Mouse (Mus musculus) bone marrow macrophage, adult 2 months (primary cell): ENCODE data around the gene Mbd5. TPM values are rescaled to one million over a fixed set of nuclear protein-coding genes. Genes with fewer than 3 reads are reported as not detected.

Experiments used
- H3K27ac ChIP-seq: 2 replicates; pipeline ENCODE4 v1.5.1; 2012; ENCODE audit warnings: low read depth, low read length; ENCODE audit not compliant: insufficient read depth
- H3K4me1 ChIP-seq: 2 replicates; pipeline ENCODE4 v1.6.1; 2012; ENCODE audit warnings: low read length; ENCODE audit not compliant: control insufficient read depth, insufficient read depth
- H3K4me3 ChIP-seq: 2 replicates; pipeline ENCODE4 v1.5.1; 2012; ENCODE audit warnings: mild to moderate bottlenecking, low read length, moderate library complexity; ENCODE audit not compliant: insufficient read depth
- CTCF ChIP-seq: IDR thresholded peaks from 2 replicates; pipeline ENCODE4 v1.5.1; 2012; ENCODE audit warnings: low read depth, mild to moderate bottlenecking, low read length, moderate library complexity
- POLR2A ChIP-seq: IDR thresholded peaks from 2 replicates; pipeline ENCODE4 v1.6.1; 2012; ENCODE audit warnings: mild to moderate bottlenecking, low read depth, low read length, borderline replicate concordance
- polyA plus RNA-seq: library from polyadenylated mRNA; stranded (reverse); fragments of >200 nt; gene quantifications from 2 replicates; pipeline ENCODE4 v1.2.4, GENCODE M21; 2012; ENCODE audit not compliant: missing spikeins, insufficient read depth, insufficient read length

Gene Mbd5
- polyA plus RNA-seq, 1 experiment, result 20.6 TPM

DNA sequence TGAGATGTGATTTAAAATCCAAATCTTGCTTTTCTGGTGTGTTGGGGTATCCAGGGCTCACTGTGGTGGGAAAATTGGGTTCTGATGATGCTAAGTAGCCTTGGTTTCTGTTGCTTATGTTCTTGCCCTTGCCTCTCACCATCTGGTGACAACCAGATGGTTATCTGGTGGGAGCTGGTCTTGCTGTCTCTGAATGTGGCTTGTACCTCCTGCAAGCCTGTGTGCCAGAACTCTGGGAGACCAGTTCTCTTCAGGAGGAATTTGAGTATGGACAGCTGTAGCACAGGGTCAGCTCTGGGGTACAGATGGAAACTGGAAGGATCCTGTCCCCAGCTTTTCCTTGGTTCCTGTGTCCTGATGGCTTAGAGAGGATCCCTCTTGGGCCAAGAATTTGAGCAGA is 280.4 kb downstream of the Mbd5 start:
- H3K27ac ChIP-seq, result no peak overlapping the region
- TF ChIP-seq CTCF, result no peak
- TF ChIP-seq POLR2A, result no peak
- H3K4me1 ChIP-seq, result peaks cover 3% of the 10 kb centered on the region; the same call in 1 of the 2 replicates
- H3K4me3 ChIP-seq, result no peak overlapping the region

DNA sequence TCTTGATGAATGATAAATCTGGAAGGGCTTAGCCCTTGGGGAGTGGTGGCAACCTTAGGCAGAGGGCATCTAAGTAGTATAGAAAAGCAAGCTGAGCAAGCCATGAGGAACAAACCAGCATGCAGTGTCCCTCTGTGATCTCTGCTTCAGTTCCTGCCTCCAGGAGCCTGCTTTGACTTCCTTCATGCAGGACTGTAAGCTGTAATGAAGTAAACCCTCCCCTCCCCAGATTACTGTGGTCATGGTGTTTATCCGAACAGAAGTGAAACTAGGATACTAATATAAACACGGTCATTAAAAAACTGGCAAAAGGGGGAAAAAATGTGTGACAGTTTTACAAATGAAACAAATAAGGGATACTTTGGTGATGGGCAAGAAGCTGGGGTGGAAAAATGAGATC is 284.8 kb downstream of the Mbd5 start:
- Histone ChIP-seq H3K4me3 (no peak overlapping the region), H3K4me1 (no peaks in the 10 kb centered on the region), H3K27ac (no peak overlapping the region)
- TF ChIP-seq CTCF (no peak), POLR2A (no peak)

DNA sequence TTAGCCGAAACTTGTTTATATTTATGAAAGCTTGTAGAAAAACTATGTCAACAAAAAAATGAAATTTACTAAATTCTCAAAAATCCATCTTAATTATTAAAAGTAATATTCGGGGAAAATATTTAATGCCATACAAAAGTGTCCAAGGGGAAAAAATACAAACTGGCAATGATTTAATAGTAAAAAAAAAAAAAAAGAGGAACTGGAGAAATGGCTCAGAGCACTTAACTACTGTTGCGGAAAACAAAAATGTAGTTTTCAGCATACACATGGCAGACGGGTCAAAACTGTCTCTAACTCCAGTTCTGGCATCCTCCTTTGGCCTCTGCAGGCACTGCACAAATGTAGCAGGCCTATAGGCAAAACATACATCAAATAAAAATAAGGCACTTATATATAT is 292.4 kb downstream of the Mbd5 start:
- TF ChIP-seq POLR2A (no peak), CTCF (no peak)
- Histone ChIP-seq H3K4me1 (peaks cover 2% of the 10 kb centered on the region; the same call in 1 of the 2 replicates), H3K4me3 (no peak overlapping the region), H3K27ac (no peak overlapping the region)

DNA sequence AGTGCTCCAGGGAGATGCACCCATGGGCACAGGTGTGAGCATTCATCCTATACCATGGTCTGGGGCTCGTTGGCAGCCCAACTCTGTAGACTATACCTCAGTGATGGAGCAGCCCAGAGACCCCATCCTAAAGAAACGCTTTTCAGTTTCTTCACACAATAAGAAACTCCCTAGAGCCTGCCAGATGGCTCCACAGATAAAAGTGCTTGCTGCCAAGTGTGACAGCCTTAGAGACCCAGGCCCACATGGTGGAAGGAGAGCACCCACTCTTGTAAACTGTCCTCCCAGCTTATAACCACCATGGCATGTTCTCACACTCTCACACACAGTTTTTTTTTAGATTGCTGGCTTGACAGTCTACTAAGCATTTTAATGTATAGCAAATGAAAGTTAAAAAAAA is 314.8 kb downstream of the Mbd5 start:
- Histone ChIP-seq H3K27ac (no peak overlapping the region), H3K4me3 (no peak overlapping the region), H3K4me1 (no peaks in the 10 kb centered on the region)
- TF ChIP-seq CTCF (no peak), POLR2A (no peak)

DNA sequence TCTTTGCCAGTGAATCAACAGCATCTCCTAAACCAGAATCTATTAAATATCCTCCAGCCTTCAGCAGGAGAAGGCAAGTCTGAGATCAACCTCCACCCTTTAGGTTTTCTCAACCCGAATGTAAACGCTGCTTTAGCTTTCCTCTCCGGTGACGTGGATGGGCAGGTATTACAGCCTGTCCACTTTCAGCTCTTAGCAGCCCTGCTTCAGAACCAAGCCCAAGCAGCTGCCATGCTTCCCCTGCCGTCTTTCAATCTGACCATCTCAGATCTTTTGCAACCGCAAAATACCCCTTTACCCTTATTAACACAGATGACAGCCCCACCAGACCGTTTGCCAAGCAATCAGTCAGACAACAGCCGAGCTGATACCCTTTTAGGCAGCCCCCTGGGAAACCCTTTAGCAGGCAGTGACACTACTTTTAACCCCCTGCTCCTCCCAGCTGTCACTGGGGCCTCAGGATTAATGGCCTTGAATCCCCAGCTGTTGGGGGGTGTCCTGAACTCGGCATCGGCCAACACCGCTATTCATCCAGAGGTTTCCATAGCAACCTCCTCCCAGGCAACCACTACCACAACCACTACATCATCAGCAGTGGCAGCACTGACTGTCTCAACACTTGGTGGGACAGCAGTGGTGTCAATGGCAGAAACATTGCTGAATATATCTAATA is 323.1 kb downstream of the Mbd5 start:
- peaks cover 7% of the 10 kb centered on the region for H3K4me1 ChIP-seq
- H3K27ac ChIP-seq, result no peak overlapping the region
- TF ChIP-seq CTCF, result no peak
- no peak for TF ChIP-seq POLR2A
- no peak overlapping the region for H3K4me3 ChIP-seq

DNA sequence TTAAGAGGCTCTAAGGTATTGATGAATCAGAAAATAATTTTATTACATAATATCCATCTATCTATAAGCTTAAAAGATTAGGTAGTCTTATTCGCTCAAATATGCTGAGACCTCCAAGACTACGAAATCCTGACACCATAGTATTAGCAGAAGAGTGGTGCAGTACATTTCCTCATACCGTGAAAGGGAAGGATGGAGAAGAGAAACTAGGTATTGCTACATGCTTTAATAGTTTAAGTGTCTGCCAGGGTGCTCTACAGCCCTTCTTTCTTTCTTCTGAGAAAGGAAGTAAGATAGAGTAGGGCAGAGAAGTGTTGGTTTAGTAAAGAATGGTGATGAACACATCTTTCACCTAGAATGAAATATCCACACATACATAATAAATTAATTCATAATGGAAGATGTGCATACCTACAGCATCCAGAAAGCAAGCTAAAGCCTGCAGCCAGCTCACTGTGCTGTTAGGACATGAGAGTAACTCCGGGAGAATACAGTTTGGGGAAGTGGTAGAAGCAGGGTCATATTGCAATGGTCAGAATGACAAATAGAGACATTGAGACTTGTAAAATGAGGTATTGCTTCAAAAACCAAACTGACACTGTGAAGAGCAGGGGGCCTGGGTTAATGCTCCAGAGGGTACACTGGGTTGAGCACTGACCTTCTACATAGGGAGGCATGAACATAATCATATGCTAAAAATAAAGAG is 326.9 kb downstream of the Mbd5 start:
- TF ChIP-seq CTCF (no peak), POLR2A (no peak)
- Histone ChIP-seq H3K4me1 (peaks cover 7% of the 10 kb centered on the region), H3K4me3 (no peak overlapping the region), H3K27ac (peak overlapping the region; percentile 27; the same call in 1 of the 2 replicates)

DNA sequence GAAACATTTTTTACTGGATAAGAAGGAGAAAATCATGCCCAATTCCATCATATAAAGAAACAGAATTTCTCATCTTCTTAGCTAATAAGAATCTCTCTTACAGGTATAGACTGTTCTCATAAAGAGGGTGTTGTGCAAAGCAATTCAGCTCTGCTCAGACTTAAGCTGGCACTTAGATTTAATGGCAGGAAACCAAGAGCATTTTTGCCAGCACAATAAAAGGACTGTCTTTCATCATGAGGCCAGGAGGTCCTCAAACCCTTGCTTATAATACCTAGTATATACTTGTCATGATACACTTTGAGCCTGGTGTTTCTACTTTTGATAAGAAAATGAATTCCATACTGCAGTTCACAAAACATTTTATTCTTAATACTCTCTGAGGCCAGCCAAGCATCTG is 331.2 kb downstream of the Mbd5 start:
- H3K27ac ChIP-seq, result no peak overlapping the region
- TF ChIP-seq CTCF (no peak), POLR2A (no peak)
- H3K4me3 ChIP-seq, result no peak overlapping the region
- peaks cover 12% of the 10 kb centered on the region for H3K4me1 ChIP-seq

DNA sequence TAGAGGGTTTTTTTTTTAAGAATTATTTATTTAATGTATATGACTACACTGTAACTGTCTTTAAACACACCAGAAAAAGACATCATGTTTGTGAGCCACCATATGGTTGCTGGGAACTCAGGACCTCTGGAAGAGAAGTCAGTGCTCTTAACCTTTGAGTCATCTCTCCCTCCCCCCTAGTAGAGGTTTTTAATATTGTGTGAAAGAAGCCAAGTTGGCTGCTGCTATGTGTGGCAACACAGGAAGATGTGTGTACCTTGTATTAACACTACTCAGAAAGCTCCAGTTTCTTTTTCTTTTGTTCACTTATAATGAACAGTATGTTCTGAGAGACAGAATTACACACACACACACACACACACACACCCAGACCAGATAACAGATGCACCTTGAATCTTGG is 334.3 kb downstream of the Mbd5 start:
- TF ChIP-seq POLR2A (no peak), CTCF (no peak)
- no peak overlapping the region for H3K4me3 ChIP-seq
- H3K4me1 ChIP-seq, result peaks cover 5% of the 10 kb centered on the region; the same call in 1 of the 2 replicates
- H3K27ac ChIP-seq, result no peak overlapping the region

DNA sequence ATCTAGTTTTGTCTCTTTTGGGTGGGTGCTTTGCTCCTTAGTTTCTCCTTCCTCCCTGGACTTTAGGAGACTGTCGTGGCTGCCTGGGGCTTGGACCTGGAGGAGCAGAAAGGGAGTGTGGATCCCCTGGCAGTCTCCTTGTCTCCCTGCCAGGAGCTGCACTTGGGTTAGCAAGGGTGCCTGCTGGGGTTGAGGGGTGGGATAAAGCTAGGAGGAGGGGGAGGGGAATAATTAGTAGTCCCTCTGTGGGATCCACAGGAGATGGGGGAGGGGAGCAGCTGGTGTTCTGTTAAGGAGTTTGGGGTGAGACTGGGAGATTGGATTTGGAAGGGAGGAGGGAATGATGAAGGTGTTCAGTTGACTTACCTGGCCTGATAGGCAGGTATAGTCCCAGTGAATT is 337.7 kb downstream of the Mbd5 start:
- no peak for TF ChIP-seq POLR2A
- Histone ChIP-seq H3K27ac (no peak overlapping the region), H3K4me1 (peaks cover 5% of the 10 kb centered on the region; the same call in 1 of the 2 replicates), H3K4me3 (no peak overlapping the region)

DNA sequence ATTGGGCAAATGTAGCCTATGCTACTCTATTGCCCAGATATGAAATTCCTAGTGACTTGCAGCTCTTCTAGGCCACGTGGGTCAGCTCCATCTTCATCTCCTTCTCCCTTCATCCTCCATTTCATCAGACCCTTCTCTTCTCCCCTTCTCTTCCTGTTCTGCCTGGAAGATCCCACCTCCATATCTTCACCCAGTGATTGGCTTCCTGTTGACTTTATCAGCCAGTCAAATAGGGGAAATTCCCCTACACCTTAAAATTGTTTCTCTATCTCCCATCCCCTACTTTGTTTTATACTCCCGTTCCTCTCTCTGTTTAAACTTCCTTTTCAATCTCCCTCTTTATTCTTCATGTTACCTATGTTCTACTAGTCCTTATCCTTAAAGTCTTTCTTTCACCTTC is 342.4 kb downstream of the Mbd5 start:
- no peak for TF ChIP-seq CTCF
- TF ChIP-seq POLR2A, result no peak
- H3K4me3 ChIP-seq, result no peak overlapping the region
- no peak overlapping the region for H3K27ac ChIP-seq
- no peaks in the 10 kb centered on the region for H3K4me1 ChIP-seq
